Mouse (Mus musculus): Measurements from ENCODE around the gene Megf9.

DNA sequence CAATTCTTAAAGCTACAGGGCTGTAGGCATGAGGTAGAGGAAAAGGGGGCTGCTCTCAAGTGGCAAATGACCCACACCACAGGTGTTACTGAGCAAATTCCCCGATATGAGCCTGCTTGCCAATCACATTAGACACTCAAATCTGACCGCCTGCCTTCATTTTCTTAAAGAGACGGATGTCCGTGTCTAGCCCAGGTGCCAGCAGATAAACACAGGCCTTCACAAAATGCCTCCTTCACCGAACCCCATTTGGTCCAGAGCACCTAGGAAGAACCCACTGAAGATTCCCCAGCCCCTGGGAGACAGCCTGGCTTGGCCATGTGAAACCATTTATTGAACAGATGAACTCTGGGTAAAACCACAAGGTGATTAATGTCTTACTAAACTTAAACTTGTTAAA lies 138.1 kb downstream of the Megf9 start:
- TF ChIP-seq EP300 (IDR thresholded peaks at IDR 0.05) (no peak), CTCF (IDR thresholded peaks at IDR 0.05) (no peak)

Data from lung, postnatal 0 days (tissue).